Mouse (Mus musculus) embryonic fibroblast, embryonic 13.5 days (primary cell): ENCODE results near the gene Smarce1.

Experiments used
- CTCF ChIP-seq: IDR thresholded peaks from 2 replicates; pipeline ENCODE4 v1.5.1; 2011; ENCODE audit warnings: mild to moderate bottlenecking, control low read depth, low read length, moderate library complexity, borderline replicate concordance; ENCODE audit not compliant: insufficient read depth
- POLR2A ChIP-seq: IDR thresholded peaks from 2 replicates; pipeline ENCODE4 v1.6.1; 2011; ENCODE audit warnings: low read depth, mild to moderate bottlenecking, control low read depth, low read length, moderate library complexity

- TF ChIP-seq CTCF (no peak), POLR2A (no peak)
Measured at GRCm38 (mm10) chr11:99168030-99168474, 62.8 kb downstream of the Smarce1 start.
